Mouse (Mus musculus) kidney, postnatal 14 days (tissue): ENCODE measurements at regions not wholly inside any gene's neighbourhood (a gene's known extent, or its start where the extent isn't known, plus 50 kb on each side); places are given as distances from the start of the nearest gene placed in this dataset.
A peak's percentile ranks its signal among the peaks of the same experiment; 100 is the strongest.
"Not testable (repeated sequence)": the region's sequence is repeated elsewhere in the genome, so short reads cannot be mapped to it uniquely, and the experiment has no call there.

Experiments used
- DNase-seq: peaks from one replicate; pipeline ENCODE4 v3.0.0; 2022; ENCODE audit warnings: mixed read lengths

DNA sequence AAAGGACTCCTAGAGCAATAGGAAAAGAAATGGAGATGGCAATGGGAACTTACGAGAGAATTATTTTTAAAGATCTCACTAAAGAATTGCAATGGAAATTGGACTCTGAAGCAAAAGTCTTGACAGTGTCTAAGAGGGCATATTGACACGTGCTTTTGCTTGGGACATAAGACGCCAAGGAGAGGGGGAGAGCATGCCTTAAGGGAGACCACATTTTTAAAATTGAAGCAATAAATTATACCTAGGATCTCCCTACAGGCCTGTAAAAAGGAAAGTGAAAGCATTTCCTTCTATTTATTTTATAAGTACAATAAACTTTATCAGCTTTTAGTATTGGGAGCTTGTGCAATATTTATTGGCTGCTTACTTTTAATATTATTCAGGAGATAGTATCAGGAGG lies 175.5 kb upstream of the Gap43 start:
- no peak for DNase-seq

DNA sequence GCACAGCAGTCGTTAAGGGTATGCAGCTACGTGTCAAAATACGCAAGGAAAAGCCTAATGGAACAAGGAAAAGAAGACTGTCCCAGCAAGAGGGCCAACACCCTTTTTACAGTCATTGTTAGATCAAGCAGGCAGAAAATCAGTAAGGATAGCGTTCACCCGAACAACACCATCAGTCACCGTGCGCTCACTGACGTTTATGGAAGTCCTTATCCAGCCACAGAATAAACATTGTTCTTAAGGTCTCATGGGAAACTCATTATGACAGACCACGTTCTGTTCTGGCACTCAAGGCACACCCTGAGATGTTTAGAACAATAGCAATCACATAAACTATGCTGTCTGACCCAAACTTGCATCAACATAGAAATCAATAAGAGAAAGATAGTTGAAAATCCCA lies 164.7 kb upstream of the Gap43 start:
- DNase-seq = no peak

DNA sequence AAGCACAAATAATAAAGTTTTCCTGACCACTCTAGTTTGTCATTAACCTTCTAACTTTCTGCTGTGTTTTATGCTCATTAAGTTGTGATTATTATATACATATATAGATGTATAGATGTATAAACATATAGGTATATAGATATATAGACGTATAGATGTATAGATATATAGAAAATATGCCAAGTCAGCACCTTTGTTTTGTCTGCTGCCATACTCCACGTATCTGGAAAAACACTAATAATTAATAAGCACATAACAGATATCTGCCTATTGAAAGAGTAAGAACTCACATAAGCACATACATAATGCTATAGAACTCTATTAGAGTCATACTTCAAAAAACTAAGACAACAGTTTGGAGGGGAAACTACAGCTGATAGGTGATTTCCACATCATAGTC lies 161.3 kb upstream of the Gap43 start:
- no peak for DNase-seq

DNA sequence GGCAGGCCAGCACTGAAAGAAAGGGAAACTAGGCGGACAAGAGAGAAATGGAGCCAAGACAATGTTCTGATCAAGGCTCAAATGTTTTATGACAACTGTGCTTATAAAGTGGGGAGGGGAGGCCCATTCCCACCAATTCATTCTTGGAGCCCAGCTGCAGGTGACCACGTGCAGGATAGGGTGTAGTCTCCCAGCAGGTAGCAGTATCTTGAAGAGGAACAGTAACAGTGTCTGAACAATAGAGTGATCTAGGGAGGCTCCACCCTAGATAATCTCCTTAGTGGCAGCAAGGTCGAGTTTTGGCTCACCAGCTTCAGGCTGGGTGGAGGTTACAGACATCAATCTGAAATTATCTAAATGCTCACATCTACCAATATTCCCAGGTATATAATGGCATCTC lies 160.7 kb upstream of the Gap43 start:
- DNase-seq = not testable (repeated sequence)

DNA sequence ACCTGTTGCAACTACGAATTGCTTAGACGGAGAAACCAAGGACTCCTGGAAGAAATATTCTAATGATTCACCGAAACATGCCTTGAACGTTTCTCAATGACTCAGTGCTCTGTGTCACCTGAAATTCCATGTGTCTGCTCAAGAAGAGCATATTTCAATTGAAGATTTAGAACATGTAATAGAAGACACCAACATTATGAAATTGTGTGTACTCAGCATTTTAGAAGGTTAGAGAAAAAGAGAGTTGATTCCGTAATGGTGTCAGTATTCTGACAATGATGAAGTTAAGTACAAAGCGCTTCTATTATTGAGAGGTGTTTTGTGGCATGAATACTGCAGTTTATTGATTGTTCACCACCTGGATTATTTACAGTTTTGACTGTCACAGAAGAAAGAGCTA lies 159.1 kb upstream of the Gap43 start:
- DNase-seq = no peak

DNA sequence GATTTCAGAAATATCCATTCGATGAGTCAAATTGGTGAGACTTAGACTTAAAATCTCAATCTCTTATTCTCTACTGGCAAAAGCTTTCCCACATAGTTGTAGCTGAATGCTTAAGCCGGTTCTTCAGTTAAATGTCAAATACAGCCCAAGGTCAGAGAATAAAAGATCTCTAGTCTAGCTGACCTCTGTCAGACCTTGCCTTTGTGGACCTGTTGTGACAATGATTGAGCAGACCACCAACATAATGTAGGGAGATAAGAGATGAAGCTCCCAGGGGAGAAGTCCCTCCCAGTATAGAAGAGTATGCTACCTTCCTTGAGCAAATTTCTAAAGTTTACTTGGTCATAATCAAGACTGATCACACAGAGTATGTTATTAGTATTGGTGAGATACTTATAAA lies 157.9 kb upstream of the Gap43 start:
- DNase-seq = no peak

DNA sequence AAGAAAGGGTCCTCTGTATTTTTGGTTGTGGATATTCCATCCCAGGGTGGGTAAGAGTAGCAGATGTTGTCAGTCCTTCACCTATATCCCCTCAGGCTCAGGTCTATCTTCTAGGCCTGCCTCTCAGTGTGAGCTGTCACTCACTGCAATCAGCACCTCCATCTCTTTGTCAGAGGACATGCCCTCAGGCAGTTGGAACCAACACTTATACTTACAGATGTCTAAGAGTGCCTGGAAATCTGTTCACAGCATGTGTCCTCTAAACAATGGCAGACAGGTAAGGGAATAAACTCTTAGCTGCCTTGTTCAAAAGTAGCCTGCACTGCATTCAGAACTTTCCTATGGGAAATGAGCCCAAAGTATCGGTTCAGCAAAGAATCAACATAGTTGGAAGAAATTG lies 153.1 kb upstream of the Gap43 start:
- DNase-seq = no peak

DNA sequence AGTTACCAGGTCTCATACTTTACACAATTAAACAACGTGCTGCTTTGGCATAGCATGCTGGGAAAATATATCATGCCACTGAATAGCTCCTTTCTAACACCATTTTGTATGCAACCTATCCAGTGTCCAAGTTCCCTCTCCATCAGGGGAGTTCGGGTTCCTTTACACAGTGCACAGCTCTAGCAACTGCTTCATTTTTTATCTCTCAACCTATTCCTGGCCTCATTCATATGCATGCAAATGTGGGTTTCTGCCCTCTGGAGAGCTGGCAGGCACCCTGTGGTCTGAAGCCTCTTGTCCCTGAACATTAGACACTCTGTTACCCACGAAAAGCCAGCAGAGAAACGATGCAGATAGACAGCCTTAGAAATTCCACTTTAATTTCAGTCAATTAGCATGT lies 148.3 kb upstream of the Gap43 start:
- DNase-seq = no peak

DNA sequence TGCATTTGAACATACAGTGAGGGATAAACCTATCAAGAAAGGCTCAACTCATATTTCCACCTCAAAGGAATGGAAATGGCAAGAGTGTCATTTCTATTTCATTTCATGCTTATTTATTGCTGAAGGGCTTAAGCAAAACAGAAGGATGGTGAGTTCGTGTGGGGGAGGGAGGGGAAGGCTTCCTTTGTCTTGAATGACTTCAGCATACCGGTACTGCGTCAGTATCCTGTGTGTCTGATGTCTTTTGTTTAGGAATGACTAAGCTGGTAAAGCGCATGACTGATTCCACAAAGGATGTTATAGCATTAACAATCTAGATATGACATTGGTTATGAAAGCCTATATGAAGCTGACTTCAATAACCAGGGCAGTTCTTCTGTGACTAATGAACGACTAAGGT lies 139.5 kb upstream of the Gap43 start:
- no peak for DNase-seq

DNA sequence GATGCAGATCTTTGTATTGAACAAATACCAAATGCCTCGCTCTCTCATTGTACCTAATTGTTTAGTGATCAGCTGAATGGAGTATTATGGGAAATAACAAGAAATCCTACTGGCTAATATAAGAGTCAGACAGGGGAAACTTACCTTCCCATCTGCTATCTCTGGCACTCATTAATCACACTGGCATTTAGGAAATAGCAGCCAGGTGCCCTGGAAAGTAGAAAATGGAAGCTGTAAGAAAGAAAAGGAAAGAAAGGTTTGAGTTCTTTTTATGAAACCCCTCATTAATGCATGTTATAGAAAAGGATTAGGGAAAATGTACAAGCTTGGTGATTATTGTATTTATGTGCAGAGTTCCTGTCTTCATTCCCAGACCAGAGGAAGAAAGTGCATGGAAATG lies 126.5 kb upstream of the Gap43 start:
- DNase-seq = no peak

DNA sequence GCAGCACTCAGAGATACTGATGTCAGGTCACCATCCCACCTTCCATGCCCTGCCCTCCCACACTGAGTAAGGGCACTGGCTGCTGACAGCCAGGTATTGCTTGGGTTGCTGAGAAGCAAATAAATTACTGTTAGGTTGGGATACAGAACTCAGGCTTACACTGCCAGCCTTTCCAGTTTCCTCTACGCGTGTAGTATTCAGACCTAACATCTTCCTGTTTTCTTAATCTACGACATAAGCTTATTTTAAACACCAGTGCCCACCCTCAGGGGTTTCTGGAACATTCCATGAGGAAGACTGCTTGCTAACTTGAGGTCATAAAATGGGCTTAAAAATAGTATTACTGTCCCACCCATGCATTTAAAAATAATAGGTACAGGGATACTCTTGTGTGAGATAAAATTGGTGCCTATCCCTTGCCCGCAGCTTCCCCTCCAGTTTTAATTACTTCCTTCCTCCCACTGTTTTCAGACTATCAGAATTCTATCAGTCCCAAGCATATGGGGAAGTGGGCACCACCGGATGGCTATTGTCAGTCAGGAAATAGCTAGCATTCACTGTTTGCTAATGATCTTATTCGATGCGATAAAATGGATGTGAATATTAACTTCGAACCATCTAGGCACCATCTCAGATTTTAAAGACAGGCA lies 116.0 kb upstream of the Gap43 start:
- no peak for DNase-seq

DNA sequence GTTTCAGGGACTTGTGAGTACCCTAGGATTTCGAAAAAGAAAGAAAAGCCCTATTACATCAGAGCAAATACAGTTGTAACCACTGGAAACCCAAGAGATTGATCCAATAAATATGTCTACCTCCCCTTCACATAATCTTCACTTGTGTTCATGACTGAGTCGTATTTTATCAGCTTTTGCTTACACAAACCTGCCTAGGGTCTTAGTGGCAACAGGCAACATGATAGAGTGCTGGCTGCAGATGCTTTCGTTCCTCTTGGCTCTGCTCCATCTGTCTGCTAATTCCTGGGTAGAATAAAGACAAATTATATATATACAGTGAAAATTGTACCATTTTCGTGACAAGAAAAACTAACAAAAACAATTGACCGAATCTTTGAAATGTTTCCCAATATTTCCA lies 112.9 kb upstream of the Gap43 start:
- DNase-seq = no peak

DNA sequence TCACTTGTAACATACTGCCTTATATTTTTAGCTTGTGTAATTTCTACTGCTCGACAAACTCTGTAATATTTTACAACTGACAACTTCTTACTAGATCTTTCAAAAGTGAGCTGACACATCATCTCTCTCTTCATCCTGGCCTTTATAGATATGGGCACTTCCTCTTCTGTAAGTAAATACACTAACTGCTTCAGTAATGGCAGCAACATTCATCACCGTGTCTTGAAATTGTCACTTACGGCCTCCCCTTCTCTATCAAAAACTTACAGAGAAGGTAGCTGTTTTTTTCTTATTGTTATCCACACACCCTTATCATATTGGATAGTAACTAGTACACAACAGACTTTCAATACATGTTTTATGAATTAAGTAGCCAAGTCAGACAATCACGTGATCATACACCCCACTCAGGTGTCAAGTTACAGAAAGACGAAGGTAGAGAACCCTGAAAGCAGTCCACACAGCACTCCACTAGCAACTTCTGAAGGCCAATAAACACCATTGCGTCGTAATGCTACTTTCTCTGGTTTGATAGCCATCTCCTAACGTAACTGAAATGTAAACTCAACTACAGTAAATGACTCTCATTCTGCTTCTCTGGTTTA lies 109.5 kb upstream of the Gap43 start:
- DNase-seq = no peak

DNA sequence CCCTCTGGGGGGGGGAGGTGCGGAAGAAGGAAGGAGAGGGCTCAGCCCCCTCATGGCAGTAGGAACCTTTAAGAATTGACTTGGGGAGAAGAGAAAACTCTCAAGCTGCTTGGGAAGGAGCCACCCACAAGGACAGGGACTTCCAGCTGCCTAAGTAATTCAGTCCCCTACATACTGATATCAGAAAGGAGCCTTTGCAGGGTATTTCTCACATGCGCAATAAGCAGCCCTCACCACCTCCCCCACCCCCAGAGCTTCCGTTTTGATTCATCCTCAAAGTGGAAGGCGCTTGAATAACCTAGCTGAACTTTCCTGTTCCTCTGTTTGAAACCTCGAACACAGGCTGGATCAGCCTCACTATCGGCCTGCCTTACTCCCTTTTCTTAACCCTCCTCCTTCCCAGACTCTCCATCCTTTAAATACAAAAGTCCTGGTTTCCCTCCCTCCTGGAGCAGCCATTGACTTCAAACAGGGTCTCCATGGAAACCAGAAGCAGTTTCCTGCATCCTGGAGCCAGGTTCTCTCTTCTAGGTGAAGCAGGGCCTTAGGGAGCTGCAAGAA lies 104.5 kb upstream of the Gap43 start:
- no peak for DNase-seq

DNA sequence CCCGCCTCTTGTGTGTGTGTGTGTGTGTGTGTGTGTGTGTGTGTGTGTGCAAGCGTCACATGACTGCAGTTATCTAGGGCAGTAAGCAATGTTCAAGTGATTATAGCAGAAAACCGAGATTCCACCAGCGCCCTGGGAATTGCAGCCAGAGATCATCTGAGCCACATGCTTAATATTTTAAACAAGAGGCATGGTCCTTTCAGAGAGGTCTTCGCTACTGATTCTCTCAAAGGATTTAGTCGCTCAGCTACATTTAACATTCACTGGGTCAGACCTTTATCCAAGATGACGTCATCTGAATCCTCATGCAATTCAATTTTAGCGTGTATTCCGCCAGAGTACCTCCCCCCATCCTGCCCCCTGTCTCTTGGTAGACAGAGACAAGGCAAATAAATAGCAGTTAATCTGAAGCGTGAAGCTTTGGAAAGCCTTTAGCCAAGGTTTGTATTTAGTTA lies 104.0 kb upstream of the Gap43 start:
- DNase-seq = no peak

DNA sequence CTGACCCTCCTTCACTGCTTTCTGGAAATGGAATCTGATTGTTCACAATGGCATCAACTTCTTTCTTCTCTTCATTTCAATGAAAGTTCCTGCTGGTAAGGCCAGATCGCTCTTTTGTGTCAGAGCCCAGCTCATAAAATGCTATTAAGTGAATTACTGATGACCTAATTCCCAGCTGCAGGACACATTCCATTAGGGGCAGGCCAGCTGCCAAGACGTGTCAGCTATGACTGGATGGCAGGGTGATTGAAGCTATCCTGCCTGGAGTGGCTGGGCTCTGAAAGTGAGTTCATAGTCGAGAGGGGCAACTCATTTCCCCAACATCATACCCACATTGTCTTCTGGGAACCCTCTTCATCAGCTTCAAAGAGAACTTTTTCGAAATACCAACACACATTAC lies 100.4 kb upstream of the Gap43 start:
- peak; percentile 25 for DNase-seq

DNA sequence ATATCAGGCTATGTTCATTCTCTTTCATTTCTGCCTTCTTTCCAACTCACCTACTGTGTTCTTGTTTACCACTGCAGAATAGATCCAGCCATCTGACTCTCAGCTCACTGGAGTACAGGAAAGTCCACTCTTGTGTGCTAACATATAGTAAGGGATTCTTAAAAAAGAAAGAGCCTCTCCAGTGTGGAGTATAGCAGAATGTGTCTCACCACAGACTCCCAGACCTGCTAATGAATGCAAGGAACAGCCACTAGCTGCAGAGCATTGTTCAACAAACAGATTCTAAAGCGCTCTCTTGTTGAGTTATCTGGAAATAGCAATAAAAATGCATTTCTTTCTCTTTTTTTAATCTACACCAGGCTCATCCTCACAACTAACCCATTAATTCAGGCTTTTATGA lies 91.1 kb upstream of the Gap43 start:
- DNase-seq = no peak

DNA sequence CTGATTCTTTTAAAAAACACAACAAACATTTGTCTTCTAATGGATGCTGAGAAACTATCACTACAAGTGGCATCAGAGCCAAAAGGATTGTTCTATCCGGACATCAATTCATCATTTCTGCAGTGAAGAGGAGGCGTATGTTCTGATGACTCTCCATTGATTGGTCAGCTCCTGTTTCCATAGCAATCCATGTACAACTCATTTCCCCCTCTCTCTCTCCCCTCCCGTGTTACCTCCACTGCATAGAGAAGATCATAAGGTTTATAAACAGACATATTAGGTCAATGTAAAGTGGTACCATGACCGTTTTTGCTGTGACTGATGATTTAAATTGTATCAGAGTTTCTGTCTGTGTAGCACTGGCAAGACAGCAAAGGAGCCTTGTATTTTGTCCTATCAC lies 76.2 kb upstream of the Gap43 start:
- DNase-seq = no peak

DNA sequence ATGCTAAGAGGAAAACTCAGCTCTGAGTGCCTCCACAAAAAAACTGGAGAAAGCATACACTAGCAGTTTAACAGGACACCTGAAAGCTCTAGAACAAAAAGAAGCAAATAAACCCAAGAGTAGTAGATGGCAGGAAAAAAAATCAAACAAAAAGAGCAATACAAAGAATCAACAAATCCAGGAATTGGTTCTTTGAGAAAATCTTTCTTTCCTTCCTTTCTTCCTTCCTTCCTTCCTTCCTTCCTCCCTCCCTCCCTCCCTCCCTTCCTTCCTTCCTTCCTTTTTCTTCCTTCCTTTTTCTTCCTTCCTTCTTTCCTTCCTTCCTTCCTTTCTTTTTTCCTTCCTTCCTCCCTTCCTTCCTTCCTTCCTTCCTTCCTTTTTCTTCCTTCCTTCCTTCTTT lies 71.6 kb upstream of the Gap43 start:
- not testable (repeated sequence) for DNase-seq

DNA sequence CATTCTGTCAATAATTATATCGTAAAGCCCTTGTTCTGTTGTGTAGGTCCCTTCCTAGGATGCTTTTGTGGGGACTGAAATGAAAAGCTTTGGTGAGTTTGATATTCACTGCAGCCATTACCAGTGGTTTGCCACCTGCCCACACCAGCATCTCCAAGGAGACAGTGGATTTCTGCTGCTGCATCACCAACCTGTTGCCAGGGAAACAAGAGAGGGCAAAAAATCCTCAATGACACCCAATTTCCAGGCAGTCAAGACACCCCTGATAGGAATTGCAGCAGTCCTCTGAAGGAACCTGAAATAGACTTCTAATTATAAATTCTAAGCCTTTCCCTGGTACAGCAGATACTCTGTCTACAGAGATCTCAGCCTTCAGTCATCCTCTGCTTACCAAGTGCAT lies 56.1 kb upstream of the Gap43 start:
- DNase-seq = no peak
